Mouse (Mus musculus) fibroblast of lung, adult 2 months (primary cell): ENCODE measurements at regions not wholly inside any gene's neighbourhood (a gene's known extent, or its start where the extent isn't known, plus 50 kb on each side); places are given as distances from the start of the nearest gene placed in this dataset.

Experiments
- DNase-seq: peaks from one replicate; pipeline ENCODE4 v3.0.0-alpha.2; 2011; ENCODE audit warnings: low read depth

DNA sequence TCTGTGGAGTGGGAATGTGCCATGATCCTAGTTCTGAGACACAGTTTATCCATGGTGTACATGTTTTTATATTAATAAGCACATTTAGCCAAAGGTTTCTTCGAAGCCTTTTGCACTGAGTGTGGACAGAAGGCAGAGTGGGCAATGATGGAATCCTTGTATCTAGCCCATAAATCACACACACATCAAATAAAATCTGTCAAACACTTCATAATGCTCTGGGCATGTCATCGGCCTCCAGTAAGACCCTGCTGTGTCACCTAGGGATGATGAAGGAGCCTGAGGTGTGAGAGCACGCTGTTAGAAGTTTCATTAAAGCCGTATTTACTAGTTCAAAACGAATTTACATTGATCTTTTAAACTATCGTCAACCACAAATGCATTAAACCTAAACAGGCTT, 331.7 kb downstream of the Setd4 start:
- DNase-seq, result no peak

DNA sequence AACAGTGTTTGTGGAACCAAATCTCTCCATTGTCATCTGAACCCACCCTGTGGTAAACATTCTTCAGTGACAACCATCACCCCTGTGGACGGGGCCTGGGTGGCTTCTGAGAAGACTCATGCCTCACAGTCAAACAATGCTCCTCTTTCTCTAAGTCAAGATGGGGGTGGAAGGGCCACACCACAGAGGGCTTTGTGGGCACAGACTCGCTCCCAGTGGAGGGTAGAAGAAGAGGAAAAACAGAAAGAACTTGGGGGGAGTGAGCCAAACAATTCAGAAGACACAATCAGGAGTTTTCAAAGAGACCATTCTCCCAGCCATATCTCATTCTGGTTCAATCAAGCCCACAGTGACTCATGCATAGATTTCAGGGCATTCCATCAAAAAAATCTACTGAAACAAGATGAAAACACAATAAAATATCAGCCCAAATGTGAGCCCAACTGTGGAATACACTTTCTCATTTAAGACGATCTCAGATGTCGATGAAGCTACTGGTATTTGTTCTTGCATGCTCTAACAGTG, 339.7 kb downstream of the Setd4 start:
- no peak for DNase-seq

DNA sequence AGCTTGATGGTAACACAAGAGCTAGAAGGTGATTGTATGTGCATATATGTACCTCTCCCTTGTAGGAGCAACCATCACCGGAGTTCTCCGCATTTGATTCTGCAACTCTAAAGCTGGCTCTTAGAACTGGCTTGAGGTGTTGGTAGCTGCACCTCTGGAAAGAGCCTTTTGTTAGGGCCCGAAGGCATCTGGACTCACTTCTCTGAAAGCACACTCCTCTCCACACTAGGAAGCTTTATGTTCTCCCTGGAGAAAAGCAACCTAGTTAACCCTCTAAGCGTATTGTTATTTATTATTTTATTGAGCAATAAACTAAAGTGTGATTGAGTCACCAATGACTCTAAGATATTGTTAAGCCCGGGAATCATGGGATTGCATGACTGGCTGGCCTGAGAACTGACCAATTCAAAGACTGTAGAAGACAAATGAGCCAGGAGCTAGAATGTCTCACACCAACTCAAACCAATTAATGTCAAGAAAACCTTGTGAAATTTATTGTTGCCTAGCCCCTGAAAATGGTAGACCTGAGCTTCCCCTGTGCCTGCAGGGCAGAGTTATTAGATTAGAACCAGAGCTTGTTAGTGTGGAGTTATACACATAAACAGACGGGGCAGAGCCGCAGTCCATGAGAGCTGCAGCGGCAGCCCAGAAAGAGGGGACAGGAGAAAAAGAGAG, 340.6 kb downstream of the Setd4 start:
- DNase-seq, result no peak

DNA sequence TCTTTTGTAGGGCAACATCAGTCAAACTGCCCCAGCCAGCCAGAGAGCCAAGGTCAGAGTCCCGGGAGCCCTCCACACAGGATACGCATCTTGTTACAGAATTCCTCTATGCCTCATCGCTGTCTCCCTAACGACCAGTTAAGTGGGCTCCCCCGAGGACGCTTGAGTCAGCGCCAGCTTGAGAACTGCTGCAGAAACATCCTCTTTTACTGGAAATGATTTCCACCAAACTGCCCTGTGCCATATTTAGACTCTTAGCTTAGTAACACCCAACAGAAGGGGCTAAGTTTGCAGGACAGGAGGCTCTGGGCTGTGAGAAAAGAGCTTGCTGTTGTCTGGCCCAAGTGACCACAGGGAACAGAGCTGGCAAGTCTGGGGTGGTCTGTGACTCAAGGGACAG, 357.0 kb downstream of the Setd4 start:
- peak; percentile 70 for DNase-seq

DNA sequence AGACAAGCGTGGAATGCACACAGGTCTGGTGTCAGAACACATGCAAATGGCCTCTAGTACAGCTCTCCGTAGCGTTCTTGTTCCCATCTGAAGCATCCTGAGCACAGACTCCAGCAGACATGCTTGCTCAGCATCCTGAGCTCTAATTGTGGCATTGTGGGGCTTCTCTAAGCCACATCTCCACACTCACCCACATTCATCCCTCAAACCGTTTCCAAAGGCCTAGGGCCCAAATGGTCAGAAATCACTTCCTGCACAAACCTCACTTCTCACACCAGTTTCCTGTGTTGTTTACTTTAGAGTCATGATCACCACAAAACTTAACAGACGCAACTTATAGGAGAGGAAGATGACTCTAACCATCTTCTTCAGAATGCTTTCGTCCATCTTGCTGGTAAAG, 358.1 kb downstream of the Setd4 start:
- no peak for DNase-seq

DNA sequence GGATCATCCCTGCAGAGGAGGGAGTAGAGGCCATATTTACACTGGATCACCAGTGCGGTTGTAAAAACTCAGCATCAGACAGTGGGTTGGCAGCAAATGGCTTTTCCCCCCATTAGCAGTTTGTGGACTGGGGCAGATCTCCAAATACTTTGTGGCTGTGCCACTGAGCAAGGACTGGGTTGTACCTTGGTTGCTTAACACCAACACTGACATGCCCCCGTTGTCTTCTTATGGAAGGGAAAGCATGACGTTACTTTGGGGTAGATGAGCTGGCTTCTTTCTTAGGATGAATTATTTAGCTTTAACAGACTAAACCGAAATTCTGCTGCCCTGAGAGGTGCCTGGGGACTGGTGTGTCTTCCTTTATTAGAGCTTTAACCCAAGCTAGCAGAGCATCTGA, 365.0 kb downstream of the Setd4 start:
- DNase-seq, result peak; percentile 64

DNA sequence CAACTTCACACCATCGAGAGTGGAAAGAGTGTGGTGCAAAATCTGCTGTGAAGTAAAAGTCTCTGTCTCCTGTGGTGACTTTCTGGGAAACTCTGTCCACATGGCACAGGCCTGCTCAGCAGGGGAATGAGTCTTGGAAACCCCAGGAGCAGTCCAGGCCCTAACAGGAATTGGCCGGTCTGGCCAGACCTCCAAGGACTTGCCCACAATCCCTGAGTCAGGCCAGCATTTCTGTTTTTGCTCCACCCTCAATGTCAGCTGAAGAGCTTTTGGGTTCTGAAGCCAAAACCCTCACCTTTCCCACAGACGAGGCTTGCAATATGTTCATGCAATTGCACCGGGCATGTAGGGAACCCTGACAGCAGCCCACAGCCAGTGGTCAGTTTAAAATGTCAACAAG, 365.5 kb downstream of the Setd4 start:
- peak; percentile 96 for DNase-seq

DNA sequence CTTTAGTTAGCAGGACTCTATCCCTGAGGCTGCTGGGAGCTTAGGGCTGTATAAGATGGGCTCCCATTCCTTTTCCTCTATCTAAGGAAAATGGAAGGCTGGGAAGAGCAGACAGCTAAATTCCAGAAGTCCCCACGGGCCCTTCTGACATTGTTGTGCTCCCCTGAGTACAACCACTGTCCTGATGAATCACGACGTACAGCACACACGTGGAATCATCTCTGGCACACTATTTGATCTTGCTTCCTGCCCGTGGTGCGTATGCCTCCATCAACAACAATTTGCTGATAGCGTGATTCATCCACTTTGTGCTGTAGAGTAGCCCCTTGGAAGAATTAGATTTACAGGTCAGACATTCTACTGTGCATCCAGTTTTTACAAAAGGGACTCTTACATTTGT, 378.2 kb downstream of the Setd4 start:
- DNase-seq, result no peak

DNA sequence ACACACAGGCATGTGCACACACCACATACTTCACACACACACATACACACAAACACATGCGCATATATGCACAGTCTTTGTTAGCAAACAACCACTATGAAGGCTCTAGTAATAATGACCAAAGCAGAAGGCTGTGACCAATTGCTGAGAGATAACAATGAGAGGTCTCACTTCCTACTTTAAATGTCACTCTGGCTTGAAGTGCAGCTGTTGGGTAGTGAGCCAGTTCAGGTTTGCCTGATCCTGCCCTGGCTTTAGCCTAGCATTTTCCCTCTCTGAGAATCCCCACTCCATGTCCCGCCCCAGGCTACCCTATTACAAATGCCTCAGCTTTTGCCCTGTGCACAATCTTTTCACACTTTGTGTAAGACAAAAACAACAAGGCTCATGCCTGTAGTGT, 378.7 kb downstream of the Setd4 start:
- DNase-seq, result no peak

DNA sequence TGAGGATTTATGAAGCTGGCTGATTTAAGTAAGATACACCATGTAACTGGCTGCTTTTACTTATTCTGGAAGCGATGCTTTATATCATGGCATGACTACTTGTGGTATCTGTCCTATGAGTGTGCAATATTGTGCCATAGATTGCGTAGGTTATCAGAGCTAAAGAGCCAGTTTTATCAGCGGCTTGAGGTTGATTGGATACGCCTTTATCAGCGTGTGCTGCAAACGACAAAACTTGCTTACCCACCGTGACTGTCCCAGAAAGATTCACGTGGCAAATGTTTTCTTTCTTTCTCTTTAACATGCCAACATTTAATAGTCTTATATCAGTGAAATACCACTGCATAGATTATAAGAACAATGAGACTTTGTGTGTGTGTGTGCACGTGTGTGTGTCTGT, 384.1 kb downstream of the Setd4 start:
- no peak for DNase-seq

DNA sequence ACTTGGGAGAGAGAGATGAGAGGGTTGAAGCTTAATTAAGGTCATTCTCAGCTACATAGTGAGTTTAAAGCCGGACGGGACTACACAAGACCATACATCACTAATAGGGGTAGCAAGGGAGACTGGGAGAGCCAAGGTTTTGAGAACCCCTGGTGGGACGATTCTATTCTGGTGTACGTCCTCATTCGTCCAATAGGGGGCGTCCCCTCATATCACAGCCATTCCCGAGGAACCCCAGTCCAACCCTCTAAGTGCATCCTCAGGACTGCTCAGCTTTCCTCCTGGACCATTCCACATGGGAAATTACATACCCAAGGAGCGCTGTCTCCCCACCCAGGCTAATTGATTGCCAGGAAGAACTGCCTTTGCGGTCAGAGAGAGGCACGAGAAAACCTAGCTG, 385.5 kb downstream of the Setd4 start:
- no peak for DNase-seq

DNA sequence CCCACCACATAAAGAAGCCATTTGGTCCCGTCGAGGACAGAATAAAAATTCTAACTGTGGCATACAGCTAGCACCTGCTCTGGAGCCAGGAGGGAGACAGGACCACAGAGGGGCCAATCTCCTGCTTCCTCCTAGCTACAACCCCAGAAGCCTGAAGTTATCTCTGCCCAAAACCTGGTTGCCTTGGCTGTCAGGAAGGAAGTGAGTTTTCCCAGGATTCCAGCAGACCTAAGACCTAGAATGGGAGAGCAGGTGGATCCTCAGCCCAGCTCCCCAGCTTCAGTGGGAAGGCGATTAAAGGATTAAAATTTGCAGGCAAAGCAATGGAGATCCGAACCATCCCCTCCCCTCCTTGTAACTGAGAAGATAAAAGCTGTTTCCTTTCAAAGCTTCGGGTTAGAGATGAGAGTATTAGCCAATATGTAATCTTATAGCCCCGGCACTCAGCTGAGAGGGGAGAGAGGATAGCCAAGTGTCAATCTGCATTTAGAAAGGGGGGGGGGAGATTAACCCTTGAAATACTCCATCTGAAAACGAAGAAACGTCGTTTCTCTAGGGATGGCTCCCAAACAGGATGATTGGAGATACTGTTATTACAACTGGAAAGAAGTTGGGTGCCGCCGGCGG, 386.1 kb downstream of the Setd4 start:
- no peak for DNase-seq

DNA sequence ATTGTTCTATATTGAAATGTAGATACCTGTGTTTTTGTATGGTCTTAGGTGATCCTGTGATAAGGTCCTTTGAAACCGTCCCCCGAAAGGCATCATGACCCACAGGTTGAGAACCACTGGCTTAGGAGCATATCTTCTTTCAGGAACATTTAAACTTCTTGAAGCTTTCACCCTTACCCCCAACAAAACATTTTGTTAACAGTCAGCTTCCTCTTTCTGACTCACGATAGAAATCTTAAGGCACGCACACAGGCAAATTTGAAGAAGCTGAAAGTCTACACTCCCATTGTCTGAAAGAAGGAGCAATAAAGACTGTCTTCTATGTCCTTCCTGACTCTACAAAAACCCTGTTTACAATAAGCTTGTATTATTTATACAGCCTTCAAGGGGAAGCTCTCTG, 388.2 kb downstream of the Setd4 start:
- no peak for DNase-seq

DNA sequence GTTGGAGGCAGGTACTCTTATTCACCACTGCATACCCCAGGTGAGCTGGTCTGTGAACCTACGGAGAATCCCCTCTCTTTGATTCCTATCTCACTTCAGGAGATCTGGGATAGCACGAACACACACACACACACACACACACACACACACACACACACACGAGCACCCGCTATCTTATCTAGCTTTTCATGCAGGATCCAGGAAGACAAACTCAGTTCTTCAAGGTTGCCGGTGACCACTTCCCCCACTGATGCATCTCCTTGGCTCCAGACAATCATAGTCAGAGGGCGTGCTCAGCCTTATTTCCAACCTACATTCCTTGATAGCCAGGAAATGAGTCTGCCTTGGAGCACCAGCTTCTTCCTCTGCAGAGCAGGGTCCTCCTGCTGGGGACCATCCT, 387.7 kb upstream of the Runx1 start:
- DNase-seq, result no peak

DNA sequence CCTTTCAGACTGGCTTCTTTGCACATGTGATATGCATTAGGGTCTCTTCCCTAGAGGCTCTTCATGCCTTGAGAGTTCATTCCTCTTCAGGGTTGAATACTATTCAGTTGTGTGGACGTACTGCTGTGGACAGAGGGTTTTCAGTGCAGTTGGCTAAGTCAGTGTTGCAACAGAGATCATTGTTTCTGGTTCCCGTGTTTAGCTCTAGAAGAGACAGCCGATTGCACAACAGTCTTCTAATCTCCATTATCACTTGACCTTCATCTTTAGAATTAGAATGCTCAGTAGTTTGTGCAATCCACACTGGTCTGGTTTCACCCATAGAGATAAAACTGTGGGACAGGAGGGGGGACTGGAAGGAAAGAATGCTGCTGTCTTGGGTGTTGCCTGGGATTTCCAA, 381.7 kb upstream of the Runx1 start:
- DNase-seq, result no peak

DNA sequence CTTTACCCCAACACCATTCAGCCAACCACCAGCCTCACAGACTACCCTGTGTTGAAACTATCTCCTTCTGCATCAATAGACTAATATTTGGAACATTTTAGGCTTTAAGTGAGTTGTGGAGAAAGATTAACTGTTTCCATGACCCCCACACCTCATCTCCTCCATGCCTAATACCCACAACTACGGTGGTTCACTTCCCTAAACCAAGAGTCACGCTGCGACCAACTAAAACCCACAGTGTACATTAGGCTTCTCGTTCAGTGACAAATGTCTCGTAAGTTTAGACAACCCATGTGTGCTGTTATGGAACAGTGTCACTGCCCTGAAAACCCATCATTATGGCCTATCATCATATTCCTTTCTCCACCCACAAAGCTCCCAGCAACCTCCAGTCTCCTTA, 381.3 kb upstream of the Runx1 start:
- DNase-seq, result no peak

DNA sequence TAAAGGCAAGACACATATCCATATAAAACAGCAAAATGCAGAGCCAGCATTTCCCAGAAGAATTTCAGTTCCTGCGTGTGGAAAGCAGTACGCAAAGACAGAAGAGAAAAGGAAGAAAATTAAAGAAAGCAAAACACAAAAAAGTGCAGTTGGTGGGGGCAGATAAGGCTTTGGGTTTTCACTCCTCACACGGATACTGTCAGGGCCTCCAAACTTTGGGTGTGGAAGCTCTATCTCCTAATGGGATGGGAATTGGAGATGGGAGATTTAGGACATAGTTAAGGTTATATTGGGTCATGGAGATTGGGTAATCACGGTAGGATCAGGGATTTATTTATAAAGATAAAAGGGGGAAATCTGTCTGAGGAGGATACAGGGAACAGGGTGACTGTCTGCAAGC, 380.4 kb upstream of the Runx1 start:
- no peak for DNase-seq

DNA sequence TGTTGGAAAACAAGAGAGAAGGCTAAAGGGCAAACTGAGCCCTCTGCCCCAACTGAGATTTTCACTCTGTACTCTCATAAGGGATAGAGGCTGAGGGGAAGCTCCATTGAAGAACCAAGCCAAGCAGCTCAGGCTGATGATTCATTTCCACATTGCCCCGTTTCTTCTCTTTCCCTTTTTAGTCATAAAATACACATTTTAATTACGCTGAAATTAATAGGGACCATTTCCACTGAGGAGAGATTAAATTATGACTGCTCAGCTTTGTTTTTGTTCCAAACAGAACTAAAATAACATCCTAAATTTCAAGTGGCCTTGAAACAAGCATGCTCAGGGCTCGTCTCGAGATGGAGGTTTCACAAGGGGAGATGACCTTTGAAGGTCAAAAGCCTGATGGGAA, 378.7 kb upstream of the Runx1 start:
- DNase-seq, result no peak

DNA sequence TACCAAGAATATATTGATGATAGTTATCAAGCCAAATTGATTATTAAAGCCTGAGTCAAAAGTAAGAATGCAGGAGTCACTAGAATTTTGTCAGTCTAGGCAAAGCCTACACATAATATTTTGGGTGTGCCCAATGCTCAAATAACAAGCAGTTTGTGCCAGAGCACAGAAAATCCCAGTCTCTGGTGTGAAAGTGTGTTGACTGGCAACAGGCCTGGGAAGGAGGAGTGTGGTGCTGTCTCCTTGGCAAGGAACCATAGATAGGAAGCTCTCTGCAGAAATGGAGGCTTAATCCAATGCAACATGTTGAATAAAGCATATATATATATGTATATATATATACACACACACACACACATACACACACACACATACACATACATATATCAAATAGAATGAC, 376.6 kb upstream of the Runx1 start:
- DNase-seq, result peak; percentile 25

DNA sequence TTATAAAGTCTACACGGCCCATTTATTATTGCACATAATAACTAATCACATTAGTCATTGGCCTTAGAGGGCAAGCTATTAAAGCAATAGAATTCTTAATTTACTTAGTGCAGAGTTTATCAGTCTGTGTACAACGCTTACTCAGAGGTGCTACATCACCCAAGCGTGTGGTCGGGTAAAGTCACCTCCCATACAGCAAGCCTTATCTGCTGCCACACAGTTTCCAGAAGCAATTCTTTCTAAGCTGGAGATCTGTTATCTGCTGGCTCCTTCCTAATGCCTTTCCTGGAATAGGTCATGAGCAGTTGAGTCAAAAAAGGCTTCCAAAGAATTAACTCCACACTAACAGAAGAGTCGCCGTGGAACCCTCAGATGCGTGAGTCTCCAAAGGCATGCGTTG, 371.4 kb upstream of the Runx1 start:
- no peak for DNase-seq

DNA sequence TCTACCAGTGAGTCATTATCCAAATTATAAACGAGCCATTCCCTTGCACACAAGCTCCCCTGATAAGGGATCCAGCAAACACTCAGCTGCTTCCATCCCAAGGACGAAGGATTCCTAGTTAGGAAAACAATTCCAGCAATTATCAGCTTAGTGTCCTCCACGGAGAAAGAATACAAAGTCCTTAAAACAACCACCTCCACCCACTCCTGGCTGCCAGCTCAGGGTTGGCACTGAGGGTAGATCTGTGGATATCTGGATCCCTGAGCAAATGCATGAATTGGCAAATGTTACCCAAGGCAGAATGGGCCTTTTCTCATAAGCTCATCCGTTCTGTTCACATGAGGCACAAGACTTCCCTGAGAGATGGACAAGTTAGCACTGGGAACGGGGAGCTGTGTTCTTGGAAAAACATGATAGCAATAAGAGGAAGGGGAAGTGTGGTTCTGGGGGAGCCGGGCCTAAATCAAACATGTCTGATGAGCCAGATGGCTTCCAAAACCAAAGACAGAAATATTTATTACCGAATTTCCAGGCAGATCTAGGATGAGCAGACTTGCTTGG, 368.1 kb upstream of the Runx1 start:
- no peak for DNase-seq

DNA sequence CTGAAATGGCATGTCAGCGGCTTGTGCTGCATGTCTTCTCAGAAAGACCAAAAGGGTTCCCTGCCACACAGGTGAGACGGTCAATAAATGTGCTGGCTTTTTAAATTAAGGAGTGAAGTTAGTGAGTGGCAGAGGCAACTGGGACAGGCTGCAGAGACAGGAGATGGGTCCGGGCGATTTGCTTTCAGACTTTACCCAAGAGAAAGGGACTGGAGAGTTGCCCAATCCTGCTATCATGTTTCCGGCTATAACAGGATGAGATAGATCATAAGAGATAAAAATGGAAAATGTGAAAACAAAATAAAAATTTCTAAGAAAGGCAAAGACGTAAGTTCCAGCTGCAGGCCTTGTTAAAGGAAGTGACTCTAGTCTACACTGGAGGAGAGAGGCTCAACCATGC, 367.3 kb upstream of the Runx1 start:
- no peak for DNase-seq

DNA sequence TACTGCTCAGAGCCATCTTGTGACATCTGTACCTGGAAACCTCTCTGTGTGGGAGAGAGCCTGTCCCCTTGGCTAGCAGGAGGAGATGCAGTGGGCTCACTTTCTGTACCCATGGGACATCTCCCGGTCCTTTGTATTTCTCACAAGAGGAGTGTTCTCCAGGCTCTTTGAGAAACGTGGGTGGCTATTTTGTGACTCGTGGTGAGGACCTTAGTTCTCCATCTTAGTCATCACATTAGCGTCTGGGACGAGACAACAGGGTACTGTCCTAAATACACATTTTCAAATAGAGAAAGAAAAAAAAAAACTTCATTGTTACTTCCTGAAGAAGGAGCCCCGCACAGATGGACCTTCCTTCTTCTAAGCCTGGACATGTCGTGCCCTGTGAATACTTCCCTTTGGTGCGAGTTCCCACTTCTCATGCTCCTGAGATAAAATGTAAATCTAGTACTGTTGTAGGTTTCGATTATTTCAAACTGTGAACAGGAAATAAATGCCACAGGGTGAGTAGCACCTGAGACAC, 366.8 kb upstream of the Runx1 start:
- DNase-seq, result no peak

DNA sequence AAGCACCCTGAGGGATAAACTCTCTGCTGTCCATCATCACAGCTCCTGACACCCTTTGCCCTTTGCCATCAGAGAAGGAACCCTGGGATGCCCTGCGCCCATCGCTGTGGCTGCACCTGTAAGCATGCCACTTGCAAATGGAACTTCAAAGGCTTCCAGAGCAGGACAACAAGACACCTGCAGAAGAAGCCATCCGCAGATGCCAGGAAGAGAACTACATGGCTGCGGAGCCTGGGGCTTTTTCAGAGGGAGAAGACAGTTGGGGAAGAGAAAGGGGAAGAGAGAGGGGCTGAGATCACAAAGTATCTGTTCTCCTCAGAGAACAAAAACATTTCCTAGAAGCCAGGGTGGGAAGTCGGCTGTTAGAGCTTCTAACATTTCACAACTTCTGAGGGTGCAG, 365.2 kb upstream of the Runx1 start:
- no peak for DNase-seq
